Mouse (Mus musculus): Measurements from ENCODE around the gene Astn2.
"Not testable (repeated sequence)": the region's sequence is repeated elsewhere in the genome, so short reads cannot be mapped to it uniquely, and the experiment has no call there.

The Astn2 gene

DNA sequence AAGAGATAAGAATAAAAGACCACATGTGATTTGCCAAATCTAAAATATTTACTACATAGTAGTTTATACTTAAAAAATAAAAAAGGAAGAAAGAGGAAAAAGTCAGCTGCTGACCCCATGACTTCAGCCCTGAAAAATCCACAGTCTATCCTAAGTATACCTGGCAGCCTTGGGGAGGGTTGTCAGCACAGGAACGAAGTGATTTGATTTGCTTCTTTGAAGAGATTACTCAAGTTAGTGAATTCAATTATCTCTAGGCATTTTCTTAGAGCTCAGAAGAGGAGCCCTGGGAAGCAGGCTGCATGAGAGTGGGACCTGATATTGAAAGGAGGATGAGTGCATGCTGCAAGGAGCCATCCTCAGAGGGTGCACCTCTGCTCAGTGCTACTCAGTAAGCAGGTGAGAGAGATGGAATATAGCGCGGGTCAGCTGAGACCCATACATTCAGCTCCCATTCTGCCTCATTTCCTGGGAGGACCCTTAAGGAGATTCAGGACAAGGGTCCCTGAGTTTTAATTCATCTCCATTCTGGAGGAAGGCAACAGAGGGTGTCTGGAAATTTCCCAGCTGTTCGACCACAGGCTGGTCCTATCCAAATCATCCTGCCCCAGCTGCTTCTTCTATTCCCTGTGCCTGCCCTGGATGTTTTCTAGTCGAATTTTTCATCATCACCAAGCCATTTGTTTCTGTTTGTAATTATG is 646.1 kb downstream of the Astn2 start:
- no peak for DNase-seq (ENCODE audit: low spot score in 2 of 2)

DNA sequence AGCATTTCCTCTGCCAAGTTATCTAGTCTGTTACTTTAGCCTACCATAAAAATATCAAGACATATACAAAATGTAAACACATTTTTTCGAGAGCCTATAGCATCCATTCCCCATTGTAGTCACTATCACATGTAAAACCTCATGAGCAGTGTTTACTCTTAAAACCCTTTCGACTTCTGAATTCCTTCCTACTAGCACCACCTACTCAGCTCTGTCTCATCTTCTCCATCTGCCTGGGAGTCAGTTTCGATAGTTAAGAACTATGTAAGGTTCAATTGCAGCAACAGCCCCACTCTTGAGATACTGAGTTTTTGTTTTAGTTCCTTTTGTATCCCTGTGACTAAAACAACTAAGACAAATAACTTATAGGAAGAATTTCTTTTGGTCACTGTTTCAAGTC is 651.5 kb downstream of the Astn2 start:
- no peak for DNase-seq (ENCODE audit: low spot score in 2 of 2)

DNA sequence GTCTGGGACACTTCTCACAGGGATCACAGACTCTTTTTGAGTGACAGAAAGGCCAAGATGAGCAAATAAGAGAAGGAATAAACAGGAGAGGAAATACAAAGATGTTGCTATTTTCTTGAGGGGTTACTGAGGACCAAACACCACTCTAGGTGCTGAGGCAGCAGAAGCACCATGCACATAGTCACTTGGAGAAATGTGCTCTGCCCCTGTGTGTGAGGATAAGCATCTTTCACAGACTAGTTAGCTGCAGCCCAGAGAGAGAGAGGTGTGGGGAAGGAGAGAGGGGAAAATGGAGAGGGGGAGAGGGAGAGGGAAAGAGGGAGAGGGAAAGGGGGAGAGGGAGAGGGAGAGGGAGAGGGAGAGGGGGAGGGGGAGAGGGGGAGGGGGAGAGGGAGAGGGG is 659.6 kb downstream of the Astn2 start:
- DNase-seq (ENCODE audit: low spot score in 2 of 2) = no peak

DNA sequence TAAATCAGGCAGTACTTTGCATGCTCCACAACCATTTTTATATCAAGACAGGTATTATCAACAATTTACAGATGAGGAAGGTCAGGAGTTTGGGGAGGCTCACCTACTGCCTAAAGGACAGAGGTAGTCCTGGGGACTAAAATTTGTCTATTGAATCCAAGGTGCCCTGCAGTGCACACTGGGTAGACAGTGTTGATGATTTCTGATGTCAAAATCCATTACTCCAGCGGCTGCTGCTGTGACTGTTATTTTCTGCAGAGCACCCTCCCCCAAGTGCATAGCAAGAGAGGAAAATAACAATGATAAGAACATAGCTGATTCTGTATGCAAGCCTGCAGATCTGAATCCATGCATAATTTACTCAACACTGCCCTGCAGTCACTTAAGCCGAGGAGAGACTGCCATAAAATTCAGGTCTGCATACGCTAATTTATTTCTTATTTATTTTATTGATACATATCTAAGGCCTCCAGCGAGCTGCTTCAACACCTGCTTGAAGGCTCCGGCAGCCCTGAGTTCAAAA is 660.3 kb downstream of the Astn2 start:
- no peak for DNase-seq (ENCODE audit: low spot score in 2 of 2)

DNA sequence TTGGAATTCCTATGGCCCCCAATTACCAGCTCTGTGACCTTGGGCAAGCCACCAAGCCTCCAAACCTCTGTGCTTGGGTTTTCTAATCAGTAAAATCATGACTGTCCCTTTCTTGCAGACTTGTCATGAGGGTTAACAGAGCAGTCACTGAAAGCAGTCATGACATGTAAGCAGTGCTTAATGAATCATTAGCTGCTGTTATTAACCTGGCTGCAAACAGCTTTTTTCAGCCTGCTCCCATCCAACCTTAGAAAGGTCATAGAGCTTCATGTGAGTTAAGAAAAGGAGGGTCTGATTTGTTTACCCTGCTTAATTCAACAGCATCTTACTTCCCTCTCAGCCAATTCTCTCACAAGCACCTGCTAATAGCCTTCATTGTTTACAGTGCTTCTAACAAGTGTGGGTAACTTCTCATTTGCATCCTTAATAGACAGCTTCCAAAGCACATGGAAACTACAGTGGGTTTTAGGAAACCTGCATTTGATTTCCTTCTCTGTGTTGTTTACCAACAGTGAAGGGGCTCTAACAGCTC is 661.2 kb downstream of the Astn2 start:
- no peak for DNase-seq (ENCODE audit: low spot score in 2 of 2)

DNA sequence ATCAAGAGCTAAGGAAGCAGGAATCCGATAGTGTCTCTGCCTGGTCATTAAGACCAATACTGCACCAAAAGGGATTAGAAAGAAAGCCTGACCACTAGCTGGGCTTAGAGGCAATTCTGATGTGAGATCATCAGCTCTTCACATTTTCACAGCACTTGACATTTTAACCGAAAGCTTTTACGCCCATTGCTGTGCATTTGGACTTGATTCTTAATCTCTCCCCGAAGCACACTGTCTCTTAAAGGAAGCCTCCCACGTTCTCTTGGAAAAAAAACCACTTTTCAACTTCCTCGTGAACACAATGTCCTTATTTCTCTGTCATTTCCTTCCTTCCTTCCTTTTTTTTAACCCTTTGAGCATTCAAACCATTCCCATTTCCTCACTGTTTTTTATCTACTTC is 680.0 kb downstream of the Astn2 start:
- no peak for DNase-seq (ENCODE audit: low spot score in 2 of 2)

DNA sequence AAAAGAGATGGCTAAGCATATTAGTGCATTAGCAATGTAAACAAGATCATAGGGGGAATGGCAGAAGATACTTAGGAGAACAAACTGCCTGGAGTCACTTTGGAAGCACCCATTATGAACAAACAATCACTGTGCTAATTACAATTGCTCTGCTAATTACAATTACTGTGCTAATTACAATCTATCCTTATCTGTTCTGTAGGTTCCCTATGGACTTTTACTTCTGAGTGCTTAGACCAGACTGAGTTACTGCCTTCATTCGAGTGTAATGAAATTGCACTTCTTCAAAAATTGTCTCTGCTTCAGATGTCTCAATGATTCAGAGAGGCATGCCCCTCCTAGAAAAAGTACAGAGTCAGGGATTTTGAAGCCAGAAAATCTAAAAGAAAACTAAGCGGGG is 684.8 kb downstream of the Astn2 start:
- no peak for DNase-seq (ENCODE audit: low spot score in 2 of 2)

DNA sequence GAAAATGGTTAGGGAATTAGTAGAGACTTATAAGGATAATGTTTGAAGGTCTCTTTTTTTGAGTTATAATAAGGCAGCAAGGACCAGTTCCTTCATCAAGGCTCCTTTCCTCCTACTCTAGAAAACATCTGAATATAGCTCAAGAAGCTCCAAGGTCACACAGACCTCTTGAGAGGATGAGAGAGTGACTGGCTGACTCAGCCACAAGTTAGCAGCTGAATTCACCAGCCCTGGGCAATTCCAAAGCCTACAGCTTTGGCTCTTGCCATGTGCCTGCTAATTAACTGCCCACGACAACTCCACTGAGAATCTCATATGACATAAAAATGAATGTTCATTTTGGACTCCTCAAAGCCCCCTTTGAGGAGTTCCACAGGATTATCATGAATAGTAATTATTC is 686.5 kb downstream of the Astn2 start:
- DNase-seq (ENCODE audit: low spot score in 2 of 2) = no peak

DNA sequence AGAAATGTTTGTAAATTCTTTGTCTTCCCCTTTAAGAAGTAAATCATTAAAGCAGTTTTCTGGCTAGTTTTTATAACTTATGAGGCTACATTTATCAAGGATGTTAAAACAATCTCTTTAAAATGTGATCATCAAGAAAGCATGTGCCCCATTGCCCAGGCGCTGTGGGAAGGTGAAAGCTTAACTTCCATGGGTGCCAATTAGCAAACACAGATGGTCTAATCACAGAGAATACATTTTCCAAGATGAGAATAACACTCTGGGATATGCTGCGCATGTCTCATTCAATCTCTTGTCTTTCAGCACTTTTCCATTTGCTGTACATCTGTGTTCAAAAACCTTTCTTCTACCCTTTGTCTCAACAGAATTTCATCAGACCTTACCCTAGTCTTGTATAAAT is 688.3 kb downstream of the Astn2 start:
- no peak for DNase-seq (ENCODE audit: low spot score in 2 of 2)

DNA sequence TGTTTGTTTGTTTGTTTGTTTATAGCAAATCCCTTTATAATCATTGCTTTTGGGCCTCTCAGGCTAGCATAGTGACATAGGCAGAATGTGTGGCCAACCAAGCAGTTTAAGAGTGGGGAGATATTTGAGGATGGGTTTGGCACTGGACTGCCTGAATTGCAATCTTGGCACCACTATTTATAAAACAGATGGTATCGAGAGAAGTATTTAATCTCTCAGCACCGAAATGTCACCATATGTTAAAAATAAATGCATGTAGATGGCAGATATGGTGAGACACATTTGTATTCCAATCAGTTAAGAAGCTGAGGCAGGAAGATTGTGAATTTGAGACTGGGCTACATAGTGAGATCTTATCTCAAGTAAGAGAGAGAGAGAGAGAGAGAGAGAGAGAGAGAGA is 692.7 kb downstream of the Astn2 start:
- no peak for DNase-seq (ENCODE audit: low spot score in 2 of 2)

DNA sequence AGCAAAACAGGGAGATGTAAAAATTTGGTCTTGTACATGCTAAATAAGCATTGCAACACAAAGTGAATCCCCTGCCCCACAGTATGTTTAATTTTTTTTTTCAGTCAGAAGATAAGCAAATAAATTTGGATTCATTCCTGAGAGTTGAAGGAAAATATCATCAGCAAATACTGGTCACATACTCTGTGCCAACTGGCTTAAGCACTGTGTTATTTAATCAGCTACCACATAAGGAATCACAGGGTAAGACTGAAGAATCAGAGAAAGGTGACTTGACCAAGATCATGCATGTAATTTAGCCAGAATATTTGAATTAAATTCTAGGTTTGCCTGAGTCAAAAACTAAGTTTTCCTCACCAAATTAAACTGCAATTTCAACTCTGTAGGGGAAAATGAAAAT is 693.8 kb downstream of the Astn2 start:
- DNase-seq (ENCODE audit: low spot score in 2 of 2) = no peak

DNA sequence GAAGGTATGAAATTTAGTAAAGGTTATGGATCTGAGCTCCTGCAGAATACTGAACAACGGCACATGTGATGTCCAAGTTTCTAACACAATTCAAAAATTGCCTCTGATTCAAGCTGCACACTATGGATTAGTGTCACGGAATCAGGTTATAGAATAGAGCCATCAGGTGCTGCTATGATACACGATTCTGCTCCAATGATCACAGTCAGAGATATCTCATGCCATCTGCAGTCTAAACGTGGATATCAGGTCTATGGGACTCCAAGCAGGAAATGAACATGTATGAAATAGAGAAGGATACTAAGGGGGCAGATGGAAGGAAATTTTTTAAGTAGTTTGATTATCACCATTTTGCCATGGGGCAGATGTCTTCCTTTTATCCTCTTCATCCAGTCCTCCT is 702.6 kb downstream of the Astn2 start:
- DNase-seq (ENCODE audit: low spot score in 2 of 2) = no peak

DNA sequence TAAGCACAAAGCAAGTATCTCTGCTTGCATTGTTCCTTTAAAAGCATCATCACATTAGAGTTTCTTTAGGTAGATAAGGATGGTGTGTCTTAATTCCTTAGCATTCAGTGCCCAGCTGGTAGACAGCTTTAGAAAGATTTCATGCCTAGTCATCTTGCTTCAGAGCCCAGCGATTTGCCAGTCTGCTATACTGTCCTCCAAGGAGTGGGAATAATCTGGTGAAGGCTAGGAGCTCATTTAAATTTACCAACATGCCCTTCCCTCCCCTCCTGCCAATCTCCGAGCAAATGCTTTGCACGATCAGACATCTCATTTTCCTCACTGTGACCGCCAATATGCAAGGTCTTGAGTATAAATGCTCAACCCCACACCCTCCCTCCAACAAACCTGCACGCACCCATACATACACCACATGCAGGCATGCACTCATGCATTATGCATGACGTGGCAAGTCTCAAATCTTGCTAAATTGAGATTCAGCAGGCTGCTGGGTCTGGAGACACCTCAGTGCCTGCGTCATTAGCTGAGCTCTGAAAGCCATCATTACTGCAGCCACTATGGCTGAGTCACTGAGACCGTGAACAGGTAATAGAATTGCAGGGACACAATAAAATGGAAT is 704.6 kb downstream of the Astn2 start:
- DNase-seq (ENCODE audit: low spot score in 2 of 2) = no peak

DNA sequence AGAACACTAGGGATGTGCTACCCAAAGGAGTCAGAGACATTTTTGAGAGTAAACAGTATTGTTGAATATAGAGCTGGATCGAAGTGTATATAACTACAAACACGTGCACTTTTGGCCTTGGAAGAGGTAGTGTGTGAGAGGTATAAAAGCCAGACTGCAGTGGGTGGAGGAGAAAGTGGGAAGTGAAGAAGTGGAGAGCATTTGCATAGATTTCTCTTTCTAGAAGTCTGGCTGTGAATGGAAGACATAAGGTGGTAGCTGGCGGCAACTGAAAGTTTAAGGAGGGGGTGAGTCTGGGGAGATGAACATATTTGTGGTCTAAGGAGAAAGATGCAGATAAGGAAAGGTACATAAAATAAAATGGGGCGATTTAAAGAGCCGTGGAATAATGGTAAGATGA is 709.2 kb downstream of the Astn2 start:
- DNase-seq (ENCODE audit: low spot score in 2 of 2) = no peak

DNA sequence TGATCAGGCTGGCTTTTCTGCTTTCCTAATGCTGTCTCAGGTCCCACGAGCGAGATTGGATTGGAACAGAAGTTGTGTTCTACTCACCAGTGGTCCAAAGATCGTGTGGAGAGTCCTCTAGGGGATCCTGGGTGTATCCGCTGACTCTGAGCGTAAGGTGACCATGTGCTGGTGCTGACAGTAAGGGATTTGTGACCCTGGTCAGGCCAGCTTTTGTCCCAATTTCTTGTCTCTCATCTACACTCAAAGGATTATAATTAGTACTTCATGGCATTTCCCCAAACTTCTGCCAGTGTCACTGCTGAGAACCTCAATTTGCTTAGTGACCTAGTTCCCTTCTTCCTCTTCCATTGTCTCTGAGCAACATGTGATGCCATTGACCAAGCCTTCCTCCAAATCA is 710.4 kb downstream of the Astn2 start:
- DNase-seq (ENCODE audit: low spot score in 2 of 2) = no peak

DNA sequence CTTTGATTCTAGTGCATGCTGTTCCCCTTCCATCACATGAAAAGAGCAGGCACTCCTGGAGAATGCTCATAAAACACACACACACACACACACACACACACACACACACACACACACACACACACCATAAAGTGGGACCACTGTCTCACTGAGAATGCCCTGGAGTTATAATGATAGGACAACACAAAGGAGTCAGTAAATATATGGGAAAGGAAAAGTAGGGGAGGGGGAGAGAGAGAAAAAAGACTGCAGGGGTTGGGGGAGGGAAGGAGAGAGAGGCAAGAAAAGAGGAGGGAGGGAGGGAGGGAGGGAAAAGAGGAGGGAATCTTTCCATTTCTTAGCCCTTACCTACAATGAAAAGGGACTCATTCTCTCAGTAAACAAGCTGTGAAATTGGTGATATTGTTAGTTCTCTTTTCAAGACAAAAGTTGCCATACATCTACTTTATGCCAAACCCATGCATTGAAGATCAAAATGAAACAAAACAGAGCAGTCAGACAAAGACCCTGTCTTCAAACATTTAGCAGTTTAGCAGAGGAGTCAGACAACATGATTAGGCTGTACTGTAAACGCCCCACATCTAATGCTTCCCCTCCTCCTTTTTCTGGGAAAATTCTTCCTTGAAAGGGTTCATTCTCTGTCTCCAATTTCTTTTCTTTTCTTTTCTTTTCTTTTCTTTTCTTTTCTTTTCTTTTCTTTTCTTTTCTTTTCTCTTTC is 717.2 kb downstream of the Astn2 start:
- DNase-seq (ENCODE audit: low spot score in 2 of 2) = no peak

DNA sequence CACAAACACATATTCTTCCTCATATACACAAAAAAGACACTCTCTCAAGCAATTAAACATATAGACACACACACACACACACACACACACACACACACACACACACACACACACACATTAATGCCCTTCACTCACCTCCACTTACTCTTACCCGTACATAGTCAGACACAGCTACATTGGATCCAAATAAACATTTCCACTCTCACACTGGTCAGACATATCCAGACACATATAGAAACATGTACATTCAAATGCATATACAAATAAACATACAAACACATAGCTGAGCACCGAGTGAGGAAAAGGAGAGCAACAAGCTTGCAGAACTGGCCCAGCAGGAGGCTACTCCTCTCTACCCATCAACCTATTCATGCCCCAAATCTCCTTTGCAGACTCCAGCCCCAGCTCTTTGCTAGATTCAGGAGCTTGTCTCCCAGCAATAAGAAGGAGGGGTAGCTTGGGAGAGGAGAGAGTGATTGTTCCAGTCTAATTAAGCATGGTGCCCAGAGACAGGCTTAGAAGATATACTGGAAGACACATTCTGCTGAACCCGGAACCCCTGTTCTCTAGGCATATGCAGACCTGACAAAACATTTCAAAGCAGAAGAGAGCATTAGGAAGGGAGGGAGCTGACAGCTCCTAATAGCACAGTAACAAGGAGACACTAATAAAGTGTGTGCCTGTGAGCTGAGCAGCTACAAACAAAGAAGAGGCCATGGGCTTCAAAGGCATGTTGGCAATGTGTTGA is 718.0 kb downstream of the Astn2 start:
- DNase-seq (ENCODE audit: low spot score in 2 of 2) = no peak

DNA sequence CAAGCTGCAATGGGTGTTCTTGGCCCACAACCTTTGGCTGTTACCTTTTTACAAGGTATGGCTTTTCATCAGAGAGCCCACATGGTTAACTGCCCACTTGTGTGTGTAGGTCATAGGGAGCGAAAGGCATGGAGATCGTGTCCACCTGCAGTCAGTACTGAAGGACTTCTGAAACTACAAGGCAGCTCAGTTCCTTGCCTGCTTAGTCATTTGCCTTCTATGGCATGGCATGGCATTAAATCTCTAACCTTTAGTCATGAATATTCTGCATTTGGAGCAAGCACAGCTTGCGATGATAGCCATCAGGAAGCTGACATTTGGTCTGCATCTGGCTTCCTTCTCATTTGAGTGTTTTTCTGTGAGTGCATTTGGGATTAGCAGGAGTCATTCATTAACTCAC is 720.0 kb downstream of the Astn2 start:
- DNase-seq (ENCODE audit: low spot score in 2 of 2) = no peak

DNA sequence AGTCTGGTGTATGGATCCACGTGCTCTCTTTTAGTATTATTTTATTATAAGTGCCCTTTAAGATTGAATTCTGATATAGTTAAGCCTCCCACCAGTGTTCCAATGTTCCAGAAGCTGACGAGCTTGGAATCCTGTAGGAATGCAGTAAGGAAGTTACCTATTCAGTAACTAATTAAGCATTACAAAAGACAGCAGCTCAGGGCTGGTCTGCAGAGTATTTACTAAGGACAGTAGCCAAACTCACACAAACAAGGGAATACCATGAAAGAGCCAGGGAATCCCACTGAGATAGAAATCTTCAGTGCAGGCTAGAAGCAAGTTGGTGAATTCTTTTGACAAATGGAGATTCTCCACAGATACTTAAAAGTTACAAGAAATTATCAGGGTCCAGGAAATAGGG is 724.6 kb downstream of the Astn2 start:
- not testable (repeated sequence) for DNase-seq (ENCODE audit: low spot score in 2 of 2)

DNA sequence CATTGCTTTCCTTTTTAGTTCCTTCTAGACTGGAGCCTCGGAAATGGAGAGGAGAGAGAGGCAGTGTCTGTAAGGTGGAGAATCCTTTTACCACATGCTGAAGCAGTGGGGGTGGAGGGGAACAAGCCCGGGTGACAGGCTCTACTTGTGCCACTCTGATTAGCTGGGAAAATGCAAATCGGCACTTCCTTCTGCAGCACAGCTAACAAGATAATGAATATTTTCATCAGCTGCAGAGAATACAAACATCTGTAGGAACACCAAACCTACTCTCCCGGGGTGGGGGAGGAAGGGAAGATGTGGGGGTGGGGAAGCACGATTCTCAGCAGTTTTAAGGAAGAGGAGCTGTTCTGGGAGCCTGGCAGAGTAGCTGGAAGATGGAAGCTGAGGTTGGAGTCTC is 725.5 kb downstream of the Astn2 start:
- DNase-seq (ENCODE audit: low spot score in 2 of 2) = no peak

DNA sequence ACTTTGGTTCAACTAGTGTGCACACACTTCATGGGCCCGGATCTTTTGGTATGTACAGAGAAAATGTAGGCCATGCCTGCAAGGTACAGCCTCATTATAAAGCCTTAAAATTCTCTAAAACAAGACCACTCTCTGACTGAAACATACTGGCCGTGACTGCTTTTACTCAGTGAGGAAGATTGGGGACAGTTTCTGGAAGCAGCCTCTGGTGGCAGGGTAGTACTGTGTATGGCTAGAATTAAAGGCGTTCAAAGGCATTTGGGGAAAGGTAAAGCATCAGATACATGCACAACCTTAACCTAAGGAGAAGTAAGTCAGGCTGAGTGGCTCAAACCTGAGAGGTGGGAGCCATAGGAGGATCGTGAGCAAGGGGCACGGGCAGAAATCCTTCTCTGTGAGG is 725.9 kb downstream of the Astn2 start:
- no peak for DNase-seq (ENCODE audit: low spot score in 2 of 2)

All from thymus, postnatal 10 days (tissue).